Mouse (Mus musculus): ENCODE data around the gene Lrmp. TPM values are rescaled to one million over a fixed set of nuclear protein-coding genes. Genes with fewer than 3 reads are reported as not detected.

Lrmp gene
- total and polyA plus RNA-seq, 3 experiments: 92.3 to 163 (median 155) TPM

- TF ChIP-seq BHLHE40 (IDR thresholded peaks at IDR 0.05; ENCODE audit: low read depth, low read length): no peak
- TF ChIP-seq USF1 (IDR thresholded peaks at IDR 0.05; ENCODE audit: low read depth, low read length): no peak
- no peak for TF ChIP-seq IRF4 (IDR thresholded peaks at IDR 0.05; ENCODE audit: low read depth, low read length)
Measured at GRCm38 (mm10) chr6:145158619-145159018, 43.2 kb downstream of the Lrmp start (continued).

GRCm38 (mm10) chr6:145160581-145160980, 45.1 kb downstream of the Lrmp start:
- no peak overlapping the region for H3K27ac ChIP-seq (ENCODE audit: insufficient read depth, low read depth)
- dilution Hi-C loops (cut with MboI; ENCODE audit: extremely low pct_ligation_motif_present, extremely low pct_unique_long_range_greater_than_20kb, low sequenced_read_pairs): no loop called here
- H3K9ac ChIP-seq (ENCODE audit: insufficient read depth, low read depth): no peak overlapping the region
- no peak overlapping the region for H3K4me2 ChIP-seq (ENCODE audit: insufficient read depth, low read depth, poor library complexity, severe bottlenecking)
- no peaks in the 10 kb centered on the region; the same call in 1 of the 2 replicates for H3K79me2 ChIP-seq (replicated peaks; ENCODE audit: control insufficient read depth, extremely low read depth, insufficient read depth, poor library complexity, severe bottlenecking)
- TF ChIP-seq ELF1 (IDR thresholded peaks at IDR 0.05; ENCODE audit: low read depth, low read length) (no peak), USF2 (conservative IDR thresholded peaks at IDR 0.05; ENCODE audit: low read depth, low read length) (no peak), EP300 (IDR thresholded peaks at IDR 0.05; ENCODE audit: low read length) (no peak), ZC3H11A (IDR thresholded peaks at IDR 0.05; ENCODE audit: low read depth, low read length) (no peak), JUN (IDR thresholded peaks at IDR 0.05; ENCODE audit: insufficient read depth, low read depth, low read length) (no peak), NRF1 (IDR thresholded peaks at IDR 0.05; ENCODE audit: low read depth, low read length) (no peak), ZKSCAN1 (IDR thresholded peaks at IDR 0.05; ENCODE audit: borderline replicate concordance, low read depth, low read length) (no peak), USF1 (IDR thresholded peaks at IDR 0.05; ENCODE audit: low read depth, low read length) (no peak), MYC (IDR thresholded peaks at IDR 0.05; ENCODE audit: low read depth, low read length) (no peak)
- no peaks in the 10 kb centered on the region for H3K27me3 ChIP-seq (replicated peaks)
- H3K36me3 ChIP-seq (replicated peaks in 1 of 2; ENCODE audit: control insufficient read depth in 1 of 2, insufficient read depth in 1 of 2, low read length in 1 of 2): peaks cover 47 to 84% of the 10 kb centered on the region in 2 experiments
- in situ Hi-C loops (cut with MboI; ENCODE audit: low pct_ligation_motif_present, low pct_unique_long_range_greater_than_20kb, low sequenced_read_pairs): no loop called here
- H3K4me1 ChIP-seq (ENCODE audit: control insufficient read depth in 1 of 2, insufficient read depth in 2 of 2): peaks cover 0 to 16% of the 10 kb centered on the region in 2 experiments; a peak in 2 of 4 replicates
- H3K4me3 ChIP-seq (replicated peaks in 1 of 3; ENCODE audit: low read depth in 2 of 3, low read length in 2 of 3, poor library complexity in 1 of 3): no peak overlapping the region
- peaks cover 6% of the 10 kb centered on the region for H3K9me3 ChIP-seq (replicated peaks; ENCODE audit: low read length)
- DNase-seq (ENCODE audit: extremely low read depth): no peak

- H3K79me2 ChIP-seq (replicated peaks; ENCODE audit: control insufficient read depth, extremely low read depth, insufficient read depth, poor library complexity, severe bottlenecking): no peaks in the 10 kb centered on the region
- peaks cover 64 to 96% of the 10 kb centered on the region in 2 experiments for H3K36me3 ChIP-seq (replicated peaks in 1 of 2; ENCODE audit: control insufficient read depth in 1 of 2, insufficient read depth in 1 of 2, low read length in 1 of 2)
- in situ Hi-C loops (cut with MboI; ENCODE audit: low pct_ligation_motif_present, low pct_unique_long_range_greater_than_20kb, low sequenced_read_pairs) (no loop called here), dilution Hi-C loops (cut with MboI; ENCODE audit: extremely low pct_ligation_motif_present, extremely low pct_unique_long_range_greater_than_20kb, low sequenced_read_pairs) (no loop called here)
- H3K4me2 ChIP-seq (ENCODE audit: insufficient read depth, low read depth, poor library complexity, severe bottlenecking): no peak overlapping the region
- H3K9me3 ChIP-seq (replicated peaks; ENCODE audit: low read length): no peaks in the 10 kb centered on the region
- H3K27ac ChIP-seq (ENCODE audit: insufficient read depth, low read depth): no peak overlapping the region
- DNase-seq (ENCODE audit: extremely low read depth): no peak
- TF ChIP-seq USF1 (IDR thresholded peaks at IDR 0.05; ENCODE audit: low read depth, low read length) (no peak), TBP (conservative IDR thresholded peaks at IDR 0.05; ENCODE audit: low read depth, low read length) (no peak), RCOR1 (conservative IDR thresholded peaks at IDR 0.05; ENCODE audit: low read depth, low read length) (no peak)
- H3K9ac ChIP-seq (ENCODE audit: insufficient read depth, low read depth): no peak overlapping the region
- H3K27me3 ChIP-seq (replicated peaks): no peaks in the 10 kb centered on the region
- no peak overlapping the region for H3K4me3 ChIP-seq (replicated peaks in 1 of 3; ENCODE audit: low read depth in 2 of 3, low read length in 2 of 3, poor library complexity in 1 of 3)
- peaks cover 0 to 18% of the 10 kb centered on the region in 2 experiments; a peak in 2 of 4 replicates for H3K4me1 ChIP-seq (ENCODE audit: control insufficient read depth in 1 of 2, insufficient read depth in 2 of 2)
Measured at GRCm38 (mm10) chr6:145171892-145172606, 56.6 kb downstream of the Lrmp start.

Measured in CH12.LX (cell line).